Mouse (Mus musculus) lung, postnatal 14 days (tissue): ENCODE results near the gene Ccdc27.

Experiments used
- DNase-seq: peaks from one replicate; pipeline ENCODE4 v3.0.0; 2021

The Ccdc27 gene

GRCm38 (mm10) chr4:154042577-154042976 lies at the start of gene Ccdc27:
Gene Ccdc27 (minus strand): TSS chr4:154042677.
- DNase-seq, result no peak

GRCm38 (mm10) chr4:154091356-154091755 lies 48.9 kb upstream of the Ccdc27 start:
- no peak for DNase-seq

- no peak for DNase-seq
Observed at GRCm38 (mm10) chr4:154089205-154089604, 46.7 kb upstream of the Ccdc27 start.

- no peak for DNase-seq
Observed at GRCm38 (mm10) chr4:154086436-154086835, 44.0 kb upstream of the Ccdc27 start.

GRCm38 (mm10) chr4:154085856-154086255 lies 43.4 kb upstream of the Ccdc27 start:
- no peak for DNase-seq

GRCm38 (mm10) chr4:154081974-154082373 lies 39.5 kb upstream of the Ccdc27 start:
- no peak for DNase-seq

GRCm38 (mm10) chr4:154081021-154081420 lies 38.5 kb upstream of the Ccdc27 start:
- no peak for DNase-seq

GRCm38 (mm10) chr4:154080211-154080610 lies 37.7 kb upstream of the Ccdc27 start:
- DNase-seq, result no peak

GRCm38 (mm10) chr4:154071941-154072340 lies 29.5 kb upstream of the Ccdc27 start:
- DNase-seq, result no peak

GRCm38 (mm10) chr4:154071521-154071920 lies 29.0 kb upstream of the Ccdc27 start:
- DNase-seq, result no peak

- peak; percentile 20 for DNase-seq
Observed at GRCm38 (mm10) chr4:154070896-154071295, 28.4 kb upstream of the Ccdc27 start.

GRCm38 (mm10) chr4:154064827-154065773 lies 22.6 kb upstream of the Ccdc27 start:
- DNase-seq, result peak; percentile 34

- no peak for DNase-seq
Observed at GRCm38 (mm10) chr4:154057696-154058095, 15.2 kb upstream of the Ccdc27 start.

GRCm38 (mm10) chr4:154056661-154057060 lies 14.2 kb upstream of the Ccdc27 start:
- DNase-seq, result no peak

GRCm38 (mm10) chr4:154056046-154056445 lies 13.6 kb upstream of the Ccdc27 start:
- DNase-seq, result no peak

GRCm38 (mm10) chr4:154055482-154055881 lies 13.0 kb upstream of the Ccdc27 start:
- no peak for DNase-seq

GRCm38 (mm10) chr4:154053065-154053464 lies 10.6 kb upstream of the Ccdc27 start:
- DNase-seq, result no peak

GRCm38 (mm10) chr4:154051401-154051800 lies 8.9 kb upstream of the Ccdc27 start:
- no peak for DNase-seq

GRCm38 (mm10) chr4:154045837-154046236 lies 3.4 kb upstream of the Ccdc27 start:
- DNase-seq, result no peak

GRCm38 (mm10) chr4:154037123-154037522 lies 5.4 kb downstream of the Ccdc27 start:
- DNase-seq, result no peak

- DNase-seq, result no peak
Observed at GRCm38 (mm10) chr4:154028646-154029045, 13.8 kb downstream of the Ccdc27 start.

- DNase-seq, result no peak
Observed at GRCm38 (mm10) chr4:154028066-154028465, 14.4 kb downstream of the Ccdc27 start.

- no peak for DNase-seq
Observed at GRCm38 (mm10) chr4:154026441-154026761, 16.1 kb downstream of the Ccdc27 start.

GRCm38 (mm10) chr4:154025641-154026440 lies 16.6 kb downstream of the Ccdc27 start, which contains the start of gene Smim1:
Gene Smim1 (minus strand): TSS chr4:154026230.
- peak; percentile 84 for DNase-seq
